Mouse (Mus musculus) hindbrain, embryonic 10.5 days (tissue): ENCODE data around the gene Epas1. TPM values are rescaled to one million over a fixed set of nuclear protein-coding genes. Genes with fewer than 3 reads are reported as not detected.
A peak's percentile ranks its signal among the peaks of the same experiment; 100 is the strongest.

Experiments used
- DNase-seq: peaks from one replicate; pipeline ENCODE4 v3.0.0-alpha.2; 2017; ENCODE audit warnings: low spot score
- H3K27ac ChIP-seq: fragments of 300-500 bp; sonication (generic); 2 replicates; pipeline ENCODE4 v1.5.1; 2016; ENCODE audit warnings: mild to moderate bottlenecking, moderate library complexity
- H3K27me3 ChIP-seq: fragments of 300-500 bp; sonication (generic); 2 replicates; pipeline ENCODE4 v1.6.1; 2016; ENCODE audit warnings: mild to moderate bottlenecking; ENCODE audit not compliant: poor library complexity, insufficient read depth, severe bottlenecking
- H3K36me3 ChIP-seq: fragments of 300-500 bp; sonication (generic); 2 replicates; pipeline ENCODE4 v1.6.1; 2016; ENCODE audit warnings: mild to moderate bottlenecking, moderate library complexity
- H3K4me1 ChIP-seq: fragments of 300-500 bp; sonication (generic); replicated peaks from 2 replicates; pipeline ENCODE4 v1.6.1; 2016; ENCODE audit warnings: mild to moderate bottlenecking
- H3K4me3 ChIP-seq: fragments of 300-500 bp; sonication (generic); 2 replicates; pipeline ENCODE4 v1.5.1; 2016; ENCODE audit warnings: mild to moderate bottlenecking, moderate library complexity
- H3K9me3 ChIP-seq: fragments of 300-500 bp; sonication (generic); 2 replicates; pipeline ENCODE4 v1.6.1; 2016; ENCODE audit warnings: mild to moderate bottlenecking, moderate library complexity
- WGBS: fragments of 180-500 bp; shearing (Covaris S2); methylation state at CpG from one replicate; pipeline ENCODE4 v1.1.7; 2016; 5-methylcytosine and 5-hydroxymethylcytosine counted together
- polyA plus RNA-seq: library from polyadenylated mRNA; unstranded; fragments of >200 nt; fragmentation: Nextera tagmentation; extraction: Ambion mirVana; gene quantifications from 2 replicates; pipeline ENCODE4 v1.2.1, GENCODE M21; 2016

The Epas1 gene
- polyA plus RNA-seq, 1 experiment from 2014 or later = 2.9 TPM

DNA sequence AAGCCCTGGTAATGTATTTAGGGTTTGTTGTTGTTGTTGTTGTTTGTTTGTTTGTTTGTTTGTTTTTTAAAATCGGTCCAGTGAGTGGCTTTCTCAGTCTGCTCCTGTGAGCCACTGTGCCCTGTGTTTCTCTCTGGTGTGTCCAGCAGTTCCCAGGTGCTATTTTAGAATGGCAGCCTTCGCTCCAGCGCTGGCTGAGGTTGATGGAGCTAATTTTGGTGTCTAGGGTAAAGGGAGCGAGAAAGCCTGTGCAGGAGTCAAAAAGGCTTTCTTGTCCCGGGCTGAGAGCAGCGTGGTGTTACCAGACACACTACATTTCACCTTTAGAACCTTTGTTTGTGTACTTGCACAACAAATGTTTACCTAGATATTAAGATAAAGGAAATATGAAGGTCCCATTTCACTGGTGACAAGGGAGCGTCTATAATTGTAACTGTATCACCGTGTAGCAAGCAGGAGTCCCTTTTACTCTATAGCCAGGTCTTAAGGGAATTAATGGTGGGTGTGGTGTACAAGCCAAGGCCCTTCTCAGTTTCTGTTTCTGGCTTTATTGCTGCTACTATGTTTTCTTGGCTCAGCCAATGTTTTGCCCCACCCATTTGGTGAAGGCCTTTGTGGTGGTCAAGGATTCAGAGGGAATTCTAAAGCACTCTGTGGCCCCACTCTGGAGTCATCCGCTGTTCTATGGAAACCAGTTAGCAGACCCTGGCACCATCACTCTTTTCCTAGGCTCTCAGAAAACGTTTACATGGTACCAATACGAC is 9.2 kb downstream of the Epas1 start:
- WGBS = 88% methylated on average over 11 of the region's 11 CpGs
- DNase-seq = no peak
- Histone ChIP-seq H3K4me3 (no peak overlapping the region), H3K27me3 (peaks cover 6% of the 10 kb centered on the region), H3K27ac (no peak overlapping the region), H3K9me3 (no peaks in the 10 kb centered on the region), H3K36me3 (no peaks in the 10 kb centered on the region), H3K4me1 (no peaks in the 10 kb centered on the region)

DNA sequence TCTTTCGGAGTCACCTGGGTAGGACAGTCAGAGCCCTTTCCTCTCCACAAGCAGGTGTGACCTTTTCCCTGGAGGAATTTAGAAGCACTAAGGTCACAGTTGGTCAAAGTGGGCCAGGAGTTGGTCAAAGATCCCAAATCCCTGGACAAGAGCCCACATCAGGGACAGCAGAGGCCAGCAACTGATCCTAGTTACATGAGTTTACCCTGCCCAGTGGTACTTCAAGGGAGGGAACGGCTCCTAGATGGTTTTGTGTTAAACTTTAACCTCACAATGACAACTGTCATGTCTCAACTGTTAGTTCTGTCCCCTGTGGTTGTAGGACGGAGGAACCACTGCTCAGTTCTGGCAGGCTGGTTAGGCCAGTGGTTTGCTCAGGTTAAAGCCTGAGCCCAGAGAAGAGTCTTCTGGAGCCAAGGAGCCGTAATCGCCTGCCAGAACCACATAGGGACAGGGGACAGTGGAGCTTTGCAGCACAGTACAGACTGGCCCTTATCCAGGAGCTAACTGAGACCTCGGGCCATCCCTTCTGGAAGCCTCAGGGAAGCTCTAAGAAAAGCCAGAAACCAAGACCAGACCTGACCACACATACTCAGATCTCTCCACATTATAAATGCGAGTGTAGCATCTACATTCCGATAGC is 12.4 kb downstream of the Epas1 start:
- no peaks in the 10 kb centered on the region for H3K36me3 ChIP-seq
- 89% methylated on average over 8 of the region's 8 CpGs for WGBS
- no peak overlapping the region for H3K4me3 ChIP-seq
- H3K27me3 ChIP-seq = no peaks in the 10 kb centered on the region
- DNase-seq = no peak
- H3K27ac ChIP-seq = no peak overlapping the region
- no peaks in the 10 kb centered on the region for H3K9me3 ChIP-seq
- H3K4me1 ChIP-seq = peaks cover 16% of the 10 kb centered on the region; the same call in 1 of the 2 replicates

DNA sequence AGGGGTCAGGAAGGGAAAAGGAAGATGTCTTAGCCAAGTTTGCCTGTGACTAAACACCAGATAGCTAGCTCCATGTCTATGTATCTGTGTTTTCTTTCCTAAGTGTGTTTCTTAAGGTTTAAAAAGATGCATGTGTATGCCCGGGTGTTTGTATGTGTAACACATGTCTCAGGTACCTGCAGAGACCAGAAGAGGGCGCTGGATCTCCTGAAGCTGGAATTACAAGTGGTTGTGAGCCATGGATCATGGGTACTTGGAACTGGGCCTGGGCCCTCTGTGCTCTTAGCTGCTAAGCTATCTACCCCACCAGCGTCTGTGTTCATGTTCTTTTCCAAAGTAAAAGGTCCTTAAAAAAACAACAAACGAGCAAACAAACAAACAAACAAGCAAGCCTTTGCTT is 12.9 kb downstream of the Epas1 start:
- H3K4me1 ChIP-seq = peaks cover 16% of the 10 kb centered on the region; the same call in 1 of the 2 replicates
- H3K36me3 ChIP-seq = no peaks in the 10 kb centered on the region
- H3K4me3 ChIP-seq = no peak overlapping the region
- no peaks in the 10 kb centered on the region for H3K9me3 ChIP-seq
- 86% methylated on average over 4 of the region's 4 CpGs for WGBS
- H3K27ac ChIP-seq = no peak overlapping the region
- no peak for DNase-seq
- H3K27me3 ChIP-seq = no peaks in the 10 kb centered on the region

DNA sequence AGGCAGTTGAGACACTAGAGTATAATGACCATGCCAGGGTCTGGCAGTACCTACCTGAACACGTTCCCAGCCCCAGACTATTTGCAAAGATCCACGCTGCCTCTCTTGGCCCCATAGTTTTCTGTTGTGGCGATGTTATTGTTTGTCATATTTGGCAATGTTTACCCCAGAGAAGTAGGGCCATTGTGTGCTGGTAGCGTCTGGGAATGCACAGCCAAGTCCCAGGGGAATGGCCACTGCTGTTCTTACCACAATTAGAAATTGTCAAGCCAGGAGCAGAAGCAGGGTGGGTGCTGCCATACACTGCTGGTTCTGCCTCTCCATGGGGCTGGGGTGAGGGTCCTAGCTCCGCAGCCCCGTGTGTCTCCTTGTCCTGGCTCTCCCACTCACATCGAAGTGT is 15.1 kb downstream of the Epas1 start:
- H3K4me1 ChIP-seq = peaks cover 16% of the 10 kb centered on the region; the same call in 1 of the 2 replicates
- no peak overlapping the region for H3K27ac ChIP-seq
- H3K36me3 ChIP-seq = no peaks in the 10 kb centered on the region
- H3K9me3 ChIP-seq = no peaks in the 10 kb centered on the region
- no peaks in the 10 kb centered on the region for H3K27me3 ChIP-seq
- DNase-seq = no peak
- 83% methylated on average over 7 of the region's 7 CpGs for WGBS
- no peak overlapping the region for H3K4me3 ChIP-seq

DNA sequence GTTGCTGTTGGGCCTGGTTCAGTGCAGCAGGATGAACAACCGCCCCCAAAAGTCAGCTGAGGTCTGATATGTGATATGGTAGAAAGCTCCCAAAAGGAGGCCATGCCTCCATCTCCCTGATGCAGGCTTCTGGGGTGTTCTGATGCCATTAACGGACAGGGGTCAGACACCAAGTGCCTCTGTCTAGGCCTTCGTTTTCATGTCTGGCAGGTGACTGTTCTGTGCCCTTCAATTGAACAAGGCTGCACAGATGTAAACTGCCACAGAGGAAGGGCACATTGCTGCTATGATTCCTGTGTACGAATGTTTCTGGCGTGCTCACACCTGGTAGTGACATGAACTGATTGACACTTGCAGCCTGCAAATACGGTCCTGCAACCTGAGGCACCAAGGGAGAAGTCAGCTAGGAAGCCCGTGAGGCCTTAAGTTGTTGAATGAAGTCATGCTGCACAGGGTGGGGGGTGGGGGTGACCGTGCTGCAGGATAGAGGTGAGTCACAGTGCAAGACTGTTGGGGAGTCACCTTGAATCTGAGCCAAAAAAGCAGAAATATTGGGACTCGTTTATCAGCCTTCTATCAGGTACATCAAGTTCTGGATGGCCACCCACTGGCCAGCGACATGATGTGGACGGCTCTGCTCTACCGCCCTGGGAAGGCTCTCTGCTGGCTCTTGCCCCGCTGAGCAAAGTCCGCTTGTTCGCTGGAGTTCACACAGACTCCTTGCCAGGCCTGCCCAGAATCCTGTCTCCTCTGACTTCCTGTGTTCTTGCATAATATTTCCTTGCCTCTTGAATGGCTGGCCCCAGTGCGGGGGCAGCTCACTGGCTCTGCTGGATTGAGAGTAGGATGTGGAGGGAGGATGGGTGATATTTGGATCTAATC is 16.1 kb downstream of the Epas1 start:
- Histone ChIP-seq H3K36me3 (no peaks in the 10 kb centered on the region), H3K27ac (peak overlapping the region; percentile 16), H3K4me1 (peaks cover 16% of the 10 kb centered on the region; the same call in 1 of the 2 replicates), H3K9me3 (no peaks in the 10 kb centered on the region), H3K4me3 (no peak overlapping the region), H3K27me3 (no peaks in the 10 kb centered on the region)
- WGBS = 77% methylated on average over 16 of the region's 16 CpGs
- no peak for DNase-seq

DNA sequence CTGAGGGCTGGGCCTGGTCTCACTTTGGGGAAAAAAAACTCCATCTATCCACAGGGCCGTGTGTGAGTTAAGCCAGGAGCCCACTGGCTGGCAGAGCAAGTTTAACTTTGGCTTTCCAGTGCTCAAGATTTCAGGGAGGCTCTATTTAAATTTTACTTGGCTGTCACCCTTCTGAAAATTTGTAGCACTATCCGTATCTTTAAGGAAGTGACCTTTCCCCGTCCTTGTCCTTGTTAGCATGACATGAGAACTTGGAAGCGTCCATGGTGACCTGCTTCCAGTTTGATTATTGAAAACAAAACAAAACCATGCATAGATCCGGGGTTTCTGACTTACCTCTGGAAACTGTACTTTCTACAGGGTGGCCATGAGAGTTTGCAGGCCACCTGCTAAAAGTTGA is 17.3 kb downstream of the Epas1 start:
- DNase-seq = no peak
- Histone ChIP-seq H3K4me1 (peaks cover 16% of the 10 kb centered on the region; the same call in 1 of the 2 replicates), H3K4me3 (no peak overlapping the region), H3K36me3 (no peaks in the 10 kb centered on the region), H3K27ac (no peak overlapping the region), H3K27me3 (no peaks in the 10 kb centered on the region), H3K9me3 (no peaks in the 10 kb centered on the region)
- 77% methylated on average over 5 of the region's 5 CpGs for WGBS

DNA sequence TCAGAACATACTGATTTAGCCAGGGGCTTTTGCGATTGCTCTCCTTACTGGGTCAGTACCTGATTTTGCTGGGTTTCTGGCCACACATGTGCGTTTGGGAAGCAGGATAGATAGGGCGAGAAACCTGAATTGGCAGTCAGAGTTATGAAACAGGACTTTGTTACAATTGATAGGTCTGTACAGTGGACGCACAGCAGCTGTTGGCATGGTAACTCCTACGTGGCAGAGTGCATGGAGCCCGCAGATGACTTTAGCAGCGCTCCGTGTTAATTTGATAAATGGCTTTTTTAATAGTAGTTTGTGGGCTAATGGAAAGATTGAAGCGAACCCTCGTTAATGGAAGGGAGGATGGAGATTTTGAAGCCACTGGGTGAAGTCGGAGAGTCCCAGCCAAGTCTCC is 18.5 kb downstream of the Epas1 start:
- Histone ChIP-seq H3K27ac (no peak overlapping the region), H3K36me3 (no peaks in the 10 kb centered on the region), H3K27me3 (no peaks in the 10 kb centered on the region), H3K9me3 (no peaks in the 10 kb centered on the region), H3K4me1 (peaks cover 16% of the 10 kb centered on the region; the same call in 1 of the 2 replicates), H3K4me3 (no peak overlapping the region)
- 86% methylated on average over 11 of the region's 11 CpGs for WGBS
- DNase-seq = no peak

DNA sequence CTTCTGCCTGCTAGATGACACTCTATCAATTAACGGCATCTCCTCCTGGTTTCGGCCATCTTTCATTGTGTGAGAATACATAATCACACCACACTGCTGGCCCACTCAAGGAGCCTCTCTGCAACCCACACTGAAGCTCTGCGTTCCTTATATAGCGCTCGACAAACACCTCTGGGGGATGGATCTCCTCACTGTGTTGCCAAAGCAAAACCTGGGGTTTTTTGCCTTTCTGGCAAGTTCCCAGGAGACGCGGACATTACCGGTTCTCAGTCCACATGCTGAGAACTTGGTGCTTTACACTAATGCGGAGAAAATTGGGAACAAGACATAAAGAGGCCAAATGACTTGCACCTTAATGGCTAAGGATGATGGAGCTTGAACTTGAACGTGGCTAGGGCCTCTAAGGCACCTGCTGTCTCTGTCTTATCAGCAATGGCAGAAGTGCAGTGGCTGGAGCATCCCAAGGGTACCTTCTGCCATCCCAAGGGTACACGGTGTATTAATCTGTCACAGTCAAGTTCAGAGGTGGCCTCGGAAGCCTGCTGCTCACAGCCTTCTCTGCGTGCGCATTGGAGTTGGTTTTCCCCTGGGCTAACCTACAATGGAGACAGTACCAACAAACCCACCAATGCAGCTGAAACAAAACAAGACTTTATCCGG is 19.6 kb downstream of the Epas1 start:
- no peak overlapping the region for H3K4me3 ChIP-seq
- no peaks in the 10 kb centered on the region for H3K27me3 ChIP-seq
- no peaks in the 10 kb centered on the region for H3K36me3 ChIP-seq
- no peak for DNase-seq
- no peaks in the 10 kb centered on the region for H3K9me3 ChIP-seq
- 91% methylated on average over 15 of the region's 15 CpGs for WGBS
- peaks cover 16% of the 10 kb centered on the region; the same call in 1 of the 2 replicates for H3K4me1 ChIP-seq
- H3K27ac ChIP-seq = no peak overlapping the region

DNA sequence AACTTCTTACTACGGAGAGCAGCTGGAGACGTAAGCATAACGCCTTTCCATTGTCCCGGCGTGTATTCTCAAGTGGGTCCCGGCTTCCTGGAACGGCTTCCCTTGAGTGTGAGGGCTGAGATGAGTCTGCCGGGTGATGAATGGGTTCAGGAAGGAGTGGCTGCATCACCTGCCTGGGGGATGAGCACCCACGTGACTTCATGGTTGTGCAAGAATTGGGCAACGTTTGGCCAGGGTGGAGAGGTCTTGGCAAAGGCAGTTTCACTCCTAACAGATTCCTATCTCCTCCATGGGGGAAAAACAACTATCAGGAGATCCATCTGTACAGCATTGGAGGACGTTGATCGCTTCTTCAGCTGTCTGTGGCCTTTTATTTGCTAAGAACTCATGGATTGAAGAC is 23.0 kb downstream of the Epas1 start:
- no peaks in the 10 kb centered on the region for H3K27me3 ChIP-seq
- no peaks in the 10 kb centered on the region for H3K36me3 ChIP-seq
- DNase-seq = no peak
- H3K9me3 ChIP-seq = no peaks in the 10 kb centered on the region
- H3K27ac ChIP-seq = no peak overlapping the region
- H3K4me1 ChIP-seq = no peaks in the 10 kb centered on the region
- H3K4me3 ChIP-seq = no peak overlapping the region
- 88% methylated on average over 12 of the region's 12 CpGs for WGBS

DNA sequence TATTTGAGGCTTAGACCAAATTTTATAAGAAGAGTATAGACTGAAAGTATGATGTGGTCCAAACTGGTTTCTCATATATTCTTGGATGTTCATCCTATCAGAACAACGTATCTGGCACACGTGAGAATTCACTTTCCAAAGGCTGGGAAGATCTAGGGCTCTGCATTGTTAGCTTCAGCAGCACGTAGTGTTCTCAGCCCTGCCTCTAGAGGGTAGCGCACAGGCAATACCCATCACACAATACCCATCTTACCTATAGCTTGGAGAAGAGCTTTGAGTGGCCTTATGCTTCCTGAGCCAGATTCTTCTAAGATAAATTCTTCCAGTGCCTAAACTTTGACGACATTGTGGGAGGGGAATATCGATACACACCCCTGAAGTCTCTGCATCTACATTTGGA is 24.6 kb downstream of the Epas1 start:
- Histone ChIP-seq H3K9me3 (no peaks in the 10 kb centered on the region), H3K27me3 (no peaks in the 10 kb centered on the region), H3K27ac (no peak overlapping the region), H3K36me3 (no peaks in the 10 kb centered on the region), H3K4me1 (no peaks in the 10 kb centered on the region; the same call in 1 of the 2 replicates), H3K4me3 (no peak overlapping the region)
- WGBS = 91% methylated on average over 6 of the region's 6 CpGs
- DNase-seq = no peak

DNA sequence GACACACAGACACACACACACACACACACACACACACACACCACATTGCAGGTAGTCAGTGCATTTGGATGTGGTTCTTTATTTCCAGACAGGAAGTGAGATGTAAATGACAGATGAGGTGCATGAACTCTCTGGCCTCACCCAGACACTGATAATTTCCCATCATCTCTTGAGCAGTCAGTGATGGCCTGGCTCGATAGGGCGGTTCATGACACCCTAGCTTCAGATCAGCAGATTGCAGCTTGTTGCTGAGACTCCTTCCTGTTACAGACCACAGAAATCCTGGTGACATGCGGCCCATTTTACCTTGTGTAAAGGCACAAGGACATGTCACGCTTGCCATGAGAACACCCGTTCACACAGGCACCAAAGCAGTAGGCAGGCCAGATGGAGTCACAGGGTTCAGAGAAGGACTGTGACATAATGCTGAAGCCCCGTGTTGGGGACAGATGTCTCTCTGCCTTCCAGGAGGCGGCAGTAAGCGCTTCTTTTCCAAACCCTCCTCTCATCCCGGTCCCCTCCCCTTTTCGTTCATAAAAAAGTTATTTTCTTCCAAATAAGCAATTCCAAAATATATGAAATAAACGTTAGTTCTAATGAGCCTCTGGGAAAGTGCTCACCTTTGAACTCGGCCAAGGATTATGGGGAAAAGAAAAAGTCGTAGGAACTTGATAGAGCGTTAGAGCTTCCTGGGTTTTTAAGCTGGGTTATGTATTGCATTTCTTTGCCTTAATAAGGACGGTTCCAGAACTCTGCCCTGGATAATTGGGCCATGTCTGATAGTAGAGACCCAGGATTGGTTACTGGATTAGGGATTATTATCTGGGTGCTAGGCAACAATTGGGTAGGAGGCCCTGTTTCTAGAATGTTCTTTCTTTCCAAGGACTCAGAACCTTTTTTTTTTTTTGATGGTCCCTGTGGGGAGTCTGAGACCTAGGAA is 26.0 kb downstream of the Epas1 start:
- Histone ChIP-seq H3K36me3 (no peaks in the 10 kb centered on the region), H3K4me1 (peaks cover 10% of the 10 kb centered on the region; the same call in 1 of the 2 replicates), H3K4me3 (no peak overlapping the region), H3K9me3 (no peaks in the 10 kb centered on the region), H3K27ac (no peak overlapping the region), H3K27me3 (no peaks in the 10 kb centered on the region)
- WGBS = 78% methylated on average over 15 of the region's 15 CpGs
- no peak for DNase-seq
